Mouse (Mus musculus): Measurements from ENCODE around the gene Rnf38. TPM values are rescaled to one million over a fixed set of nuclear protein-coding genes. Genes with fewer than 3 reads are reported as not detected.

The Rnf38 gene
- total RNA-seq (2021) = 10 to 100 TPM; 34.0 to 37.1 TPM
- long read RNA-seq, experiment 1, partial matches to known transcripts = 1 of 9 reads
- long read RNA-seq, experiment 1, other reads (novel, unspliced or antisense) = 8 of 9 reads
- long read RNA-seq, experiment 2, partial matches to known transcripts = 2 of 7 reads
- long read RNA-seq, experiment 2, other reads (novel, unspliced or antisense) = 4 of 7 reads

DNA sequence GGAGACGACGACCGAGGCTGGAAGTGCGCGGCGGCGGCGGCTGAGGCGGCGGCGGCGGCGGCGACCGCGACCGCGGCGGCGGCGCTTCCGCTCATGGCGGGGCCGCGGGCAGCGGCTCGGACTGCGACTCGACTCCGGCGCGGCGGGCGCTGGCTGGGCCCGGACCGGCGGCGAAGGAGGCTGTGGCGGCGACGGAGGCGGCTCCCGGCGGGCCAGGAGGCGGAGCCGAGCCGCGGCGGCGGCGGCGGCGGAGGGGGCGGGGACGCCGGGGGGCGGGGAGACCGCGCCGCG, at the start of gene Rnf38:
Rnf38 (minus strand) TSS at position 77 of the 291 bp plus-strand sequence.
- DNase-seq (ENCODE audit: low spot score in 2 of 2) = no peak

GRCm38 (mm10) chr4:44281597-44282265, 48.1 kb upstream of the Rnf38 start:
- DNase-seq (ENCODE audit: low spot score in 2 of 2) = no peak

GRCm38 (mm10) chr4:44271134-44271533, 37.5 kb upstream of the Rnf38 start:
- no peak for DNase-seq (ENCODE audit: low spot score in 2 of 2)

DNA sequence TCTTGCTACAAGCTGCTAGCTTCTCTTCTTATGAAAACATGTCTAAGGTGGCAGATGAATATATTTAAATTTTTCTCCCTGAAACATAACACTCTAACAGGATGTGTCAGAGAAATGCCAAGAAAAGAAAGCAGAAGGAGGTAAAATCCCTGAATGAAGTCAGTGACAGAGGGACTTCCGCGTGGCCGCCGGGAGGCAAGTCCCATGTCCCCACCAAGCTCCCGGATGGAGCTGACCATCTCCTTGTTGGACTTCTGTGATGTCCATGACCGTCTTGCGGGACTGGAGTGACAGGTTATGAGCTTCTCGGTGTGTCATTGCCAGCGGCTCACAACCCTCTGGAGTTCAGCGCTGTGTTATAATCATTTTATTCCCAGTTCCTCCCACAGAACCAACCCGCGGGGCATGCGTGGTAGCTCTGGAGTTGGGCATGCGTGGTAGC, 35.8 kb upstream of the Rnf38 start:
- DNase-seq (ENCODE audit: low spot score in 2 of 2) = no peak

DNA sequence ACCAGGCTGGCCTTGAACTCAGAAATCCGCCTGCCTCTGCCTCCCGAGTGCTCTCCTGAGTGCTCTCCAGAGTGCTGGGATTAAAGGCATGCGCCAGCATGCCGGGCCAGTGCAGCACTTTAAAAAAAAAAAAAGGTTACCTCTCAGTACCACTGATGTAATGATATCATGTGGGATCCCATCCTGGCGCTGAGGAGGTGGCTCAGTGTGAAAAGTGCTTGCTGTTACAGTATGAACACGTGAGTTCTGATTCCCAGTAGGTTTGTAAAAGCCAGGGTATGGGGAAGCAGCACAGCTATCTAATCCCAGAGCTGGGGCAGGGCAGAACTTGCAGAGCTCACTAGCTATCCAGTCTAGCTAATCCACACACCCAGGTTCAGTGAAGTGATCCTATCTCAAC, 33.8 kb upstream of the Rnf38 start:
- DNase-seq (ENCODE audit: low spot score in 2 of 2) = no peak

- DNase-seq (ENCODE audit: low spot score in 2 of 2) = no peak
Observed at GRCm38 (mm10) chr4:44265500-44265899, 31.9 kb upstream of the Rnf38 start.

DNA sequence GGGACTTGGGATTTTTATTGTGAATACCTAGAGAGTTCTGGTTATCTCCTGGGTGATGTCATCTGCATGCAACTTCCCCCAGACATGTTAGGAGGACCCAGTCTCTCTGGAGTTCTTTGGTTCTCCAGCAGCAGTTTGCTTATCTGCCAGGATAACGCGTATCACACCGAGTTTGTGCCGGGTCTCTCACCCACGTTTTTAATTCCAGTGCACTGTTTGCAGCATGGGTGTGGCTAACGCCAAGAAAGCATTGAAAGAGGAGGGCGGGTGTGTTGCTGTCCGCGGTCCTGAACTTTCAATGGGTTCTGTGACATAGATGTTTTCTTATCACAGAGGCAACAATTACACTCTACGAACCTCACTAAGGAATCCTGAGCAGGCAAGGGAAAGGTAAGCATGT, 26.7 kb upstream of the Rnf38 start:
- DNase-seq (ENCODE audit: low spot score in 2 of 2) = peak in 1 of 2 experiments; percentile 61

GRCm38 (mm10) chr4:44259126-44259525, 25.5 kb upstream of the Rnf38 start:
- no peak for DNase-seq (ENCODE audit: low spot score in 2 of 2)

GRCm38 (mm10) chr4:44254579-44254978, 21.0 kb upstream of the Rnf38 start:
- DNase-seq (ENCODE audit: low spot score in 2 of 2) = no peak

DNA sequence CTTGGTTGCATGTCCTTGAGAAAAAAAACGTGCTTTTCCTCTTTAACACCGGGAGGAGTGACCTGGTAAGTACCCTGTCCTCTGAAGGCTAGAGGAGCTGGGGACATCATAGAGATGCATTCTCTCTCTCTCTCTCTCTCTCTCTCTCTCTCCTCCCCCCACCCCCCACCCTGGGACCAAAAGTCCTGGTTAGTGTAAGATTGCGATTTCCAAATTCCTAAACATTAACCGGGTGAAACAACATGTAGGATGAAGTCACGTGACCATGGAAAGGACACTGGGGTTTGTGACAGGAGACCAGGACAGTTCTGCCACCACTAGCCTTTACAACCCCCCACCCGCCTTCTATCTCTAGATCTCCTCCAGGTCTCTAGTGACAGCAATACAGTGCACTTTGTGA, 19.6 kb upstream of the Rnf38 start:
- no peak for DNase-seq (ENCODE audit: low spot score in 2 of 2)

DNA sequence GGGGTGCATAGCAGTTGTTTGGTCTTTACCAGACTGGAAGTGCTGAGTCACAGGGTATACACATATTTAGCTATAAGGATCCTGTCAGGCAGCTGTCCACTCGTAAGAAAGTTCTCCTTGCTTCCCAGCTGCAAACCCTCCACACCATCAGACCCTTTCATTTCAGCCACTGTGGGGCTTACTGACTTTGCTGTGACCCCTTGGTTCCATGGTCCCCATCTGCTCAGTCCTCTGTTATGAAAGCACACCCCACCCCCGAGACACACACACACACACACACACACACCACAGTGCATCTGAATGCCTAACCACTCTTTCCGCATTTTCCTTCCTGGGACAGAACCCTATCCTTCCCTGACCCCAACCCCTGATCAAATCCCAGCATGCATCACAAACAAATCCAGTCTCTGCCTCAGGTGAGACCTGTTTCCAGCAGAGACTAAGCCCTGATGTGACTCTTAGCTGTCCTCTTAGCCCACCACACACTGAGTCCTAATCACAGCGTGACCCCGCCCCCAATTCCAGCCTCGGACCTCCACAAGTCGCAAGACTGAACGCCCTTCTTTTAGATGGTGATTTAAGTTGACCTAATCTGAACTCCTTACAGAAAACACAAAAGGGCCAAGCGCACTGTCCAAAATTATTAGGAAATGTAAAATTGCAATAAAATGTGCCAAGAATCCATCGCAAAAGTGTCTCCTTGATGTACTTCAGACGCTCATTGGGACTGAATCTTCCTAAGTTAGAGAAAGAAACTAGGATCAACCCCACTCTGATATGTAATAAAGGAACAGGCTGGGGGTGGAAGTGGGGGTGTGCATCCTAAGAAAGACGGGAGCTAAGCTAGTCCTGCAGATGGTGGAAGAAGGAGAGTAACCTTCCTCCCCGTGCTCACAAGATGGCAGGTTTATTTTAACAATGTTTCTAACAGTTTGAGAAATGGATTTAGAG, 18.7 kb upstream of the Rnf38 start:
- DNase-seq (ENCODE audit: low spot score in 2 of 2) = no peak

DNA sequence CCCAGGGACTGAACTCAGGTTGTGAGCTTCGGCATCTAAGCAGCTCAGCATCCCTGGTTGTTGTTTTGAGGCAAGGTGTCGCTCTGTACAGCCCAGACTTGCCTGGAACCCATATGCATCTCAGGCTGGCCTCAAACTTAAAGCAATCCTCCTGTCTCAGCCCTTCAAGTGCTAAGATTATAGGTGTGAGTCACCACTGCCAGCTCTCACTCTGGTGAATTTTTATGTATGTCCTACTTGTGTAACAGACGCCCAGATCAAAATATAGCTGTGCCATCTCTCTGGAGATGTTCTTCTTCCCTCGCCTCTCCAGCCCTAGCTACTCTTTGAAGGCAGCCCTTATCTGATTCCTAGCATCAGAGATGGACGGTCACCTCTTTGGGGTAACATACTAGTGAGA, 17.9 kb upstream of the Rnf38 start:
- no peak for DNase-seq (ENCODE audit: low spot score in 2 of 2)

DNA sequence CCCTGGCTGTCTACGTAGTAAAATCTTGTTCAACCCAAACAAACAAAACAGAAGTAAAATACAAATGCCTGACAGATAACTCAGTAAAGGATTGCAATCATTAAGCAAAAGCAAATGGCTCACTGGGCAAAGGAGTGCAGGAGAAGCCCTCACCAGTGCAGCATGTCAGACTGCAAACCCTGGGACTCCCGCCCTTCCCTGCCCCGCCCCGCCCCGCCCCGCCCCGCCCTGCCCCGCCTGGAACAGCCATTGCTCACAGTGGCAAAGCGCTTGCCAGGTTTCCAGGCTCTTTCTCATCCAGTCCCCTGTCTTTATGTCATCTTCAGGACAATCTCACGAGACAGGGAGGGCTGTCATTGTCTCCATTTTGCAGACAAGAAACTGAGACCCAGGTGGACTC, 16.1 kb upstream of the Rnf38 start:
- DNase-seq (ENCODE audit: low spot score in 2 of 2) = no peak

GRCm38 (mm10) chr4:44247051-44247939, 13.7 kb upstream of the Rnf38 start:
- DNase-seq (ENCODE audit: low spot score in 2 of 2) = no peak

DNA sequence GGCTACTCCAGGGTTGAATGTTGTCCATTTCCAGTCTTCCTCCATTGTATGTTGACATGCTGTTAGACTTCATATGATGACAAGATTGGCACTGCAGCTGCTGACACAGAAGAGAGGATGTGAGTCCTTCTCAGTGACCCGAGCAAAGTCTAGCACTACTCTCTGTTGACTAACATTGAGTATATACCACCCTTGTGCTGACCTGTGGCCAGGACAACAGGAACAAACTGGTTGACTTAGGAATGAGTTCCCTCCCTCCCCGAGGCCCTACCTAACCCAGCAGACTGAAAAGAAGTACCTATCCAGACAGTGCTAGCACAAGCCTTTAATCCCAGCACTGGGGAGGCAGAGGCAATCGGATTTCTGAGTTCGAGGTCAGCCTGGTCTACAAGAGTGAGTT, 12.7 kb upstream of the Rnf38 start:
- no peak for DNase-seq (ENCODE audit: low spot score in 2 of 2)

- DNase-seq (ENCODE audit: low spot score in 2 of 2) = no peak
Observed at GRCm38 (mm10) chr4:44241638-44242037, 8.0 kb upstream of the Rnf38 start.

DNA sequence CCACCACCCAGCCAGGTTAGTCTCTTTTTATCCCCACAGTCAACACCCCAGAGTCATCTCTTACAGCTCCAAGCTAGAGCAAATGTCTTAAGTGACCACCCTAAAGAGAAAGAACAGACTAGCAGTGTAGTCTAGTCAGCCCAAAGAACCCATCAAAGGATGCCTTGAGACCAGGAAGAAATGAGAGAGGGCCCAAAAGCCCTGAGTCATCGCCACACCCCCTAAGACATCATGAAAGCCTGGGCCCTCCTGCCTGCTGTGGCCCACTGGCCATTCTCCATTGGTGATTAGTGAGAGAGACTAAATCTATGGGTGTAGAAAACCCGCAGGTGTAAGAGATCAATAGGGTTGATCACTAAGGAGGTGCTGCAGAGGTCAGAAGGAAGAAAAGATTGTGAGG, 2.4 kb upstream of the Rnf38 start:
- DNase-seq (ENCODE audit: low spot score in 2 of 2) = no peak

DNA sequence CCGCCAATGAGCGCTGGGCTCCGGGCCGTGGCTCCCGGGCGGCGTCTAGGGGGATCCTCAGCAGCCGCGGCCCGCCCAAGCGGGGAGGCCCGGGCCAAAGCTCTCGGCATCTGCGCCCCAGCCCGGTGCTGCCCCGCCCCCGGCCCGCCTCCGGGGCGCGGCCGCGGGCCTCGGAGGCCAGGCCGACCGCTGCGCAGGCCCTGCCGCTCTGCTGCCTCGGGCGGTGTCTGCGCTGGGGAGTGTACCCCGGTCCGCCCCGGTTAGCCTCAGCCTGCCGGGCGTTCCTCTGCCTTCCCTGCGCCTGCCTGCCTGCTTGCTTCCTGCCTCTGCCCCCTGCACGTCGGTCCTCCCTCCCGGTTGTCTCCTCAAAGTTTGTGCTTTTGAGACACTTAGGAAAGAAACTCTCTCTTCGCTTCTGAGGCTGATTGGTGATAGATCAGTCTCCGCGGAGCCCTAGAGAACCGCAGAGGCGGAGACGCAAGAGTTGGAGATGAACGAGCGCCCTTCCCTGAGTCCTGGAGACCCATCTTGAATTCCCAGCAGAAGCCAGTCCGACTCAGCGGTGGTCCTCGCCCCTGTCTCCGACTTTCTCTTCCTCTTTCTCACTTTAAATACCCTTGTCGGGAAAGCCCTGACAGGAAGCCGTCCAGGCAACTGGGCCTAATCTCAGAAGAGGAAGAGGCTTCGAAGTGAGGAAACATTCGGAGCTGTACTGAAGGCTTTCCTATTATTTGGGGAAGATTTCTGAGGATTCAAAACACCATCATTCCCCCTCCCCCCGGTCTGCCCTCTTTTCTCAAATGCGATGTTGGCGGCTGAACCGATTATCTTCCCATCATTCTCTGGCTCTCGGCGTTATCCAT, 646 bp upstream of the Rnf38 start:
- DNase-seq (ENCODE audit: low spot score in 2 of 2) = peak; percentile 89 to 91

DNA sequence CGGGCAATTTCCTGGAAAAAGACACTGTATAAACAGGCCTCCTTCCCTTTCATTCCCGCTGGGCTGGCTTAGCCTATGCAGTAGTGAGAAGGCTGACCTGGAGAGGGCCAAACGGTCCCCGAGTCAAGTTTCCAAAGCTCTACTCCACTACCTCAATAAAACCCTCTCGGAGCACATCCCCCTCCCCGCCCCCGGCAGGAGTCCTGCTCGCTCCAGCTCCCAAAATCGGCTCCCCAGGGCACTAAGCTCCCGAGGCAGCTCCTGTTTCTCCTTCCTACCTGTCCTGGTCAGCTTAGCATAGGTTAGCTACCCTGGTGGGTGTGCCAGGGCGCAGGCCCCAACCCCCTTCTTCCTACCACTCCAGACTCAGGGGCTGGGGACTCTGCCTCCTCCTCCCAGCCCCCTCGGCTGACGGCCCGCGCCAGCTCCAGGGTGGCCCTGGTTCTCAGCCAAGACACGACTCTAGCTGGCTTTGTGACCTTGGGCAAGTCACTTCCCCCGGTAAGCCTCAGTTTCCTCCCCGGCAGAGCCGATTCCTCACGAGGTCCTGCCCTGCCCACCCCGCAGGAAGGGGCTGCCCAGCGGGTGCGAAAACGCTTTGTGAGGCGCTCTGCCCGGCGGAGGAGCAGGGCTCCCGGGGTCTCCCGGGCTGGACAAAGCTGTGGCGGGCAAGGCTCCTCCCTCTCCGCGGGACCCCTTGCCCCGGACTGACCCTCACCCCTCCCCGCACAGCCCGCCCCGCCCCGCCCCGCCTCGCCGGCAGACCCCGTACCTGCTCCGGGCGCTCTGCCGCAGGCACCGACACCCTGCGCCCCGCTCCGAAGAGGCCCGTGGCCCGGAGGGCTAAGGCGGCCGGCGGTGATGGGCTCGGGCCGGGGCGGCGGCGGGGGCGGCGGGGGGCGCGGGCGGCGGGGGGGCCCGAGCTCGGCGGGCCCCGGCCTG, 547 bp downstream of the Rnf38 start:
- DNase-seq (ENCODE audit: low spot score in 2 of 2) = peak; percentile 43 to 55
